Comparison of ENCODE assay signal across 12 mouse cellular contexts in the genomic region with DNA sequence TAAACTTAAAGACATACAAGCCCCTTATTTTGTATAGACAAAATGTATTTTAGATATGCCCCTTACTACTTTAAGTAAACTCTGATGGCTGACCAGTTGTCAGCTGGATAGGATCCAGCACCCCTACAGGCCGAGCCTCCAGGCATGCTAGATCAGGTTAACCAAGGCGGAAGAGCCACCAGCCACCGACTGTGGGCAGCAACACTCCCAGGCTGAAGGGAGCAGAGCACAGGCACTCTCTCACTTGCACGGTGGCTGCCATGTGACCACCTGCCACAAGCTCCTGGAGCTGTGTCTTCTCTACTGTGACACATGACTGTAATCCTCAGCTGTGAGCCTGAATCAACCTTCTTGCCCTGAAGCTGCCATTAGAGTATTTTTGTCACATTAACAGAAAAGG. TPM values are rescaled to one million over a fixed set of nuclear protein-coding genes. Genes with fewer than 3 reads are reported as not detected.
DNase-seq lines count a peak whose midpoint lies in the region; ATAC-seq and TF ChIP-seq lines count a peak whose summit lies in the region.
"Had no signal": no experiment of that assay in that cellular context is flagged by ENCODE, and none has a peak within 500 bp of the region (broad histone marks: within the 10 kb centered on the region; RNA-seq: fewer than 3 reads in every experiment).

No protein-coding gene starts in this region.

- DNase-seq in embryonic facial prominence, embryonic 14.5 days (ENCODE audit: low spot score) = peak; percentile 37
- DNase-seq in embryonic facial prominence, embryonic 10.5 days (ENCODE audit: low spot score) = no peak
- DNase-seq in left cerebral cortex, postnatal 4 days = peak; percentile 49
- no peak for DNase-seq in left cerebral cortex, adult 18-20 months (ENCODE audit: low spot score in 2 of 2)
- DNase-seq in cerebellum, adult 2 months = peak; percentile 66 to 81
- no peak for DNase-seq in forebrain, postnatal 0 days
- DNase-seq in forebrain, embryonic 11.5 days (ENCODE audit: low spot score) = no peak
- DNase-seq: adrenal gland, postnatal 10 days; kidney, postnatal 25 days; lung, postnatal 10 days had no signal

- H3K27ac ChIP-seq in embryonic facial prominence, embryonic 14.5 days (replicated peaks; ENCODE audit: low read depth, low read length) = no peak overlapping the region
- H3K27ac ChIP-seq in embryonic facial prominence, embryonic 10.5 days (replicated peaks) = no peak overlapping the region
- H3K27ac ChIP-seq in cerebellum, adult 2 months (ENCODE audit: insufficient read depth, low read length) = 0 out of 2 replicates have a peak overlapping the region, but pooled peaks have one; percentile 14
- H3K27ac ChIP-seq in forebrain, postnatal 0 days (ENCODE audit: low read depth, low read length) = no peak overlapping the region
- H3K27ac ChIP-seq in forebrain, embryonic 11.5 days (ENCODE audit: low read depth, low read length) = no peak overlapping the region
- H3K27ac ChIP-seq: neural tube, embryonic 13.5 days had no signal

- H3K4me1 ChIP-seq in embryonic facial prominence, embryonic 14.5 days (ENCODE audit: control insufficient read depth, insufficient read depth, low read length) = no peaks in the 10 kb centered on the region
- H3K4me1 ChIP-seq in embryonic facial prominence, embryonic 10.5 days = no peaks in the 10 kb centered on the region
- peaks cover 17% of the 10 kb centered on the region for H3K4me1 ChIP-seq in cerebellum, adult 2 months (ENCODE audit: control insufficient read depth, insufficient read depth, low read length)
- no peaks in the 10 kb centered on the region for H3K4me1 ChIP-seq in forebrain, postnatal 0 days (ENCODE audit: insufficient read depth)
- H3K4me1 ChIP-seq in forebrain, embryonic 11.5 days (replicated peaks; ENCODE audit: control insufficient read depth, insufficient read depth, low read length) = no peaks in the 10 kb centered on the region

- no peaks in the 10 kb centered on the region for H3K27me3 ChIP-seq in embryonic facial prominence, embryonic 14.5 days (replicated peaks; ENCODE audit: control insufficient read depth, insufficient read depth, low read length)
- H3K27me3 ChIP-seq in embryonic facial prominence, embryonic 10.5 days (replicated peaks; ENCODE audit: low read depth, poor library complexity, severe bottlenecking) = no peaks in the 10 kb centered on the region
- H3K27me3 ChIP-seq in cerebellum, adult 2 months (ENCODE audit: control insufficient read depth, insufficient read depth, low read length) = no peaks in the 10 kb centered on the region
- no peaks in the 10 kb centered on the region for H3K27me3 ChIP-seq in forebrain, postnatal 0 days (ENCODE audit: insufficient read depth, low read length)
- H3K27me3 ChIP-seq in forebrain, embryonic 11.5 days (ENCODE audit: control insufficient read depth, insufficient read depth, low read length) = no peaks in the 10 kb centered on the region
- H3K27me3 ChIP-seq: neural tube, embryonic 13.5 days had no signal

- no peak overlapping the region for H3K4me3 ChIP-seq in embryonic facial prominence, embryonic 14.5 days (ENCODE audit: low read depth, low read length)
- no peak overlapping the region for H3K4me3 ChIP-seq in embryonic facial prominence, embryonic 10.5 days
- H3K4me3 ChIP-seq in cerebellum, adult 2 months (replicated peaks; ENCODE audit: insufficient read depth, low read depth, low read length) = no peak overlapping the region
- H3K4me3 ChIP-seq in forebrain, postnatal 0 days (ENCODE audit: low read depth, low read length) = no peak overlapping the region
- H3K4me3 ChIP-seq in forebrain, embryonic 11.5 days (ENCODE audit: low read depth, low read length) = no peak overlapping the region
- H3K4me3 ChIP-seq: neural tube, embryonic 13.5 days had no signal

- H3K9ac ChIP-seq in embryonic facial prominence, embryonic 14.5 days (ENCODE audit: low read depth, low read length) = no peak overlapping the region
- H3K9ac ChIP-seq in forebrain, postnatal 0 days = no peak overlapping the region
- no peak overlapping the region for H3K9ac ChIP-seq in forebrain, embryonic 11.5 days (ENCODE audit: low read length)
- H3K9ac ChIP-seq: neural tube, embryonic 13.5 days had no signal

- H3K36me3 ChIP-seq in embryonic facial prominence, embryonic 14.5 days (ENCODE audit: control insufficient read depth, insufficient read depth, low read length) = no peaks in the 10 kb centered on the region
- no peaks in the 10 kb centered on the region for H3K36me3 ChIP-seq in embryonic facial prominence, embryonic 10.5 days (replicated peaks)
- H3K36me3 ChIP-seq in forebrain, postnatal 0 days (ENCODE audit: insufficient read depth) = no peaks in the 10 kb centered on the region
- H3K36me3 ChIP-seq in forebrain, embryonic 11.5 days (ENCODE audit: control insufficient read depth, insufficient read depth, low read length) = no peaks in the 10 kb centered on the region
- H3K36me3 ChIP-seq: neural tube, embryonic 13.5 days had no signal

- no peak overlapping the region for H3K4me2 ChIP-seq in embryonic facial prominence, embryonic 14.5 days (ENCODE audit: low read depth, low read length)
- no peak overlapping the region for H3K4me2 ChIP-seq in forebrain, postnatal 0 days (ENCODE audit: low read depth)
- H3K4me2 ChIP-seq in forebrain, embryonic 11.5 days (ENCODE audit: low read depth, low read length, severe bottlenecking) = no peak overlapping the region
- H3K4me2 ChIP-seq: neural tube, embryonic 13.5 days had no signal

- TF ChIP-seq CTCF in cerebellum, adult 2 months (IDR thresholded peaks at IDR 0.05; ENCODE audit: borderline replicate concordance, insufficient read depth, low read depth, low read length) = no peak
- TF ChIP-seq CTCF in forebrain, postnatal 0 days (IDR thresholded peaks at IDR 0.05; ENCODE audit: low read depth) = no peak

- H3K9me3 ChIP-seq in embryonic facial prominence, embryonic 14.5 days (ENCODE audit: control insufficient read depth, low read length) = no peaks in the 10 kb centered on the region
- H3K9me3 ChIP-seq in embryonic facial prominence, embryonic 10.5 days = no peaks in the 10 kb centered on the region
- H3K9me3 ChIP-seq in forebrain, postnatal 0 days (ENCODE audit: low read length) = no peaks in the 10 kb centered on the region
- H3K9me3 ChIP-seq in forebrain, embryonic 11.5 days (ENCODE audit: control insufficient read depth, low read length) = no peaks in the 10 kb centered on the region
- H3K9me3 ChIP-seq: neural tube, embryonic 13.5 days had no signal

- WGBS in embryonic facial prominence, embryonic 14.5 days = 37% methylated on average over 4 of the region's 4 CpGs
- WGBS in embryonic facial prominence, embryonic 10.5 days = 68% methylated on average over 4 of the region's 4 CpGs
- 1% methylated on average over 4 of the region's 4 CpGs for WGBS in cerebellum, adult 2 months
- 41% methylated on average over 4 of the region's 4 CpGs for WGBS in forebrain, postnatal 0 days
- WGBS in forebrain, embryonic 11.5 days = 69% methylated on average over 4 of the region's 4 CpGs

- intact Hi-C loops in left cerebral cortex, postnatal 4 days (cut with DNase I) = no loop called here

- no peak for ATAC-seq in embryonic facial prominence, embryonic 14.5 days (ENCODE audit: low read depth)
- ATAC-seq in megakaryocyte-erythroid progenitor cell, adult 5-6 weeks (replicated peaks; ENCODE audit: low FRiP score, low TSS enrichment, poor library complexity, severe bottlenecking) = 0 out of 2 replicates have a peak, but pooled peaks have one; percentile 43
- no peak for ATAC-seq in forebrain, postnatal 0 days
- no peak for ATAC-seq in forebrain, embryonic 11.5 days (replicated peaks; ENCODE audit: low FRiP score)

- TF ChIP-seq POLR2A in cerebellum, adult 2 months (IDR thresholded peaks at IDR 0.05; ENCODE audit: borderline replicate concordance, insufficient read depth, low read length) = no peak

RNA-seq across cellular contexts. Expression of a gene that starts 13.3 kb away (rescaled TPM):
- polyA plus RNA-seq in embryonic facial prominence, embryonic 14.5 days (2014; fragmentation: Nextera tagmentation; extraction: Ambion mirVana) = 49.5 and 56.0 TPM in 2 replicates
- 89.1 and 91.8 TPM in 2 replicates for polyA plus RNA-seq in embryonic facial prominence, embryonic 10.5 days (2016; fragmentation: Nextera tagmentation; extraction: Ambion mirVana)
- total RNA-seq in left cerebral cortex, postnatal 4 days (2021) = 10 to 100 TPM; 62.4 to 67.2 TPM
- 10 to 100 TPM; 67.4 to 73.2 TPM for total RNA-seq in left cerebral cortex, adult 18-20 months (2021)
- polyA plus RNA-seq in cerebellum, adult 2 months (2012; rRNA removed) = 57.6 and 64.2 TPM in 2 replicates
- 27.6 and 29.9 TPM in 2 replicates for total RNA-seq in megakaryocyte-erythroid progenitor cell, adult 5-6 weeks (2014; fragmentation: Nextera tagmentation)
- 27.8 and 30.8 TPM in 2 replicates for total RNA-seq in megakaryocyte-erythroid progenitor cell, adult 5-6 weeks (2017)
- total RNA-seq in forebrain, postnatal 0 days (2014; rRNA removed) = 47.7 and 60.0 TPM in 2 replicates
- 55.1 and 70.9 TPM in 2 replicates for polyA plus RNA-seq in forebrain, postnatal 0 days (2015; fragmentation: Nextera tagmentation; extraction: Ambion mirVana)
- polyA plus RNA-seq in forebrain, embryonic 11.5 days (2014; fragmentation: Nextera tagmentation; extraction: Ambion mirVana) = 109 and 111 TPM in 2 replicates

Comparison
In these comparisons a context has a peak if more than half of its experiments do, and no peak if none do; other contexts are left out.
1. DNase-seq: peak in embryonic facial prominence, embryonic 14.5 days (single experiment), left cerebral cortex, postnatal 4 days (single experiment) and cerebellum, adult 2 months (2 of 2); none in embryonic facial prominence, embryonic 10.5 days (single experiment), left cerebral cortex, adult 18-20 months (0 of 2), forebrain, postnatal 0 days (single experiment) and forebrain, embryonic 11.5 days (single experiment).